Mouse (Mus musculus) heart, embryonic 14.5 days (tissue): Measurements from ENCODE around the gene Wars2. TPM values are rescaled to one million over a fixed set of nuclear protein-coding genes. Genes with fewer than 3 reads are reported as not detected.

Source experiments
- ATAC-seq: fragments of 200-750 bp; cut with Nextera tagmentation; 2 replicates; pipeline ENCODE4 v1.8.0; 2017; ENCODE audit warnings: low read depth, moderate TSS enrichment; ENCODE audit not compliant: insufficient number of reproducible peaks, insufficient read depth, low FRiP score
- H3K27ac ChIP-seq, 2 experiments: fragments of 200-500 bp in 1 of 2; fragments of 300-500 bp in 1 of 2; sonication (generic) in 1 of 2; replicated peaks in 1 of 2; 2 replicates each; pipeline ENCODE4 v1.5.1; 2012 to 2014; ENCODE audit warnings: low read depth in 2 of 2, low read length in 2 of 2, control low read depth in 1 of 2, mild to moderate bottlenecking in 1 of 2, mixed read lengths in 1 of 2; ENCODE audit not compliant: control insufficient read depth in 1 of 2, insufficient read depth in 1 of 2
- H3K27me3 ChIP-seq: fragments of 300-500 bp; sonication (generic); 2 replicates; pipeline ENCODE4 v1.6.1; 2014; ENCODE audit warnings: mild to moderate bottlenecking, low read length, control low read depth; ENCODE audit not compliant: control insufficient read depth, insufficient read depth
- H3K36me3 ChIP-seq: fragments of 300-500 bp; sonication (generic); 2 replicates; pipeline ENCODE4 v1.6.1; 2014; ENCODE audit warnings: mild to moderate bottlenecking, control low read depth, low read length, mixed read lengths; ENCODE audit not compliant: control insufficient read depth, insufficient read depth
- H3K4me1 ChIP-seq, 2 experiments: fragments of 200-500 bp in 1 of 2; fragments of 300-500 bp in 1 of 2; sonication (generic) in 1 of 2; 2 replicates each; pipeline ENCODE4 v1.6.1; 2012 to 2014; ENCODE audit warnings: low read length in 2 of 2, control low read depth in 1 of 2, mixed read lengths in 1 of 2; ENCODE audit not compliant: control insufficient read depth in 2 of 2, insufficient read depth in 2 of 2
- H3K4me2 ChIP-seq: fragments of 300-500 bp; sonication (generic); 2 replicates; pipeline ENCODE4 v1.6.1; 2014; ENCODE audit warnings: mild to moderate bottlenecking, low read length
- H3K4me3 ChIP-seq, 2 experiments: fragments of 200-500 bp in 1 of 2; fragments of 300-500 bp in 1 of 2; sonication (generic) in 1 of 2; 2 replicates each; pipeline ENCODE4 v1.5.1; 2012 to 2014; ENCODE audit warnings: low read length in 2 of 2, mild to moderate bottlenecking in 2 of 2, control low read depth in 1 of 2, low read depth in 1 of 2, moderate library complexity in 1 of 2; ENCODE audit not compliant: control insufficient read depth in 1 of 2, insufficient read depth in 1 of 2
- H3K9ac ChIP-seq: fragments of 300-500 bp; sonication (generic); 2 replicates; pipeline ENCODE4 v1.6.1; 2014; ENCODE audit warnings: mild to moderate bottlenecking, low read length
- H3K9me3 ChIP-seq: fragments of 300-500 bp; sonication (generic); 2 replicates; pipeline ENCODE4 v1.6.1; 2016; ENCODE audit warnings: low read length, control low read depth; ENCODE audit not compliant: control insufficient read depth
- WGBS: fragments of 180-500 bp; shearing (Covaris S2); extraction: QIAGEN DNeasy Blood & Tissue Kit; methylation state at CpG from one replicate; pipeline ENCODE4 v1.1.7; 2014; 5-methylcytosine and 5-hydroxymethylcytosine counted together
- polyA plus RNA-seq: library from polyadenylated mRNA; unstranded; fragments of >200 nt; fragmentation: Nextera tagmentation; extraction: Ambion mirVana; gene quantifications from 2 replicates; pipeline ENCODE4 v1.2.1, GENCODE M21; 2014

Gene Wars2
- polyA plus RNA-seq, 1 experiment from 2014 or later, result 10.2 TPM

- Histone ChIP-seq H3K9ac (no peak overlapping the region), H3K36me3 (no peaks in the 10 kb centered on the region), H3K4me3 (no peak overlapping the region), H3K27me3 (peaks cover 99% of the 10 kb centered on the region), H3K4me1 (peaks cover 6 to 10% of the 10 kb centered on the region in 2 experiments; a peak in 1 of 4 replicates), H3K27ac (no peak overlapping the region), H3K4me2 (no peak overlapping the region), H3K9me3 (no peaks in the 10 kb centered on the region)
- WGBS, result under 1% methylated on average over 8 of the region's 8 CpGs
- ATAC-seq, result no peak
These were observed 101.6 kb downstream of the Wars2 start for GRCm38 (mm10) chr3:99242481-99242880.

- Histone ChIP-seq H3K4me1 (peaks cover 6 to 10% of the 10 kb centered on the region in 2 experiments; a peak in 1 of 4 replicates), H3K27me3 (peaks cover 99% of the 10 kb centered on the region), H3K4me3 (no peak overlapping the region), H3K27ac (no peak overlapping the region), H3K9me3 (no peaks in the 10 kb centered on the region), H3K9ac (no peak overlapping the region), H3K4me2 (no peak overlapping the region), H3K36me3 (no peaks in the 10 kb centered on the region)
- 27% methylated on average over 3 of the region's 3 CpGs for WGBS
- no peak for ATAC-seq
These were observed 104.5 kb downstream of the Wars2 start for GRCm38 (mm10) chr3:99245341-99245740.

DNA sequence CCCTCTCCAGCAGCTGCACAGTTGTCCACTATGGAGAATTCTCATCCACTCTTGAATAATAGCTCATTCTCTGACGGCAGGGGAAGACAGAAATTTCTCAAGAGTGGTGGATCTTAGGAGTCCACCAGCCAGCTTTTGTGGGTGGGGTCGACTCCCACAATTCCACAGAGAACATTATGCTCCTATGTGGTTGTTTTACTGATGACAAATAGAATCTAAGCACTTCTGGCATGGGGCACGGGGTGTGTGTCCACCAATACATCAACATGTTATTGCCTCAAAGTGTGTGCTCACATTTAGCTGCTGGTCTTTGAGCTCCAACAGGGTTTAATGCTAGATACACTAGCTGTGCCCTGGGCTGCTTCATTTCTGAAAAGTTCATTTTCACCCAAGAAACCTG is 105.8 kb downstream of the Wars2 start:
- Histone ChIP-seq H3K9me3 (no peaks in the 10 kb centered on the region), H3K27me3 (peaks cover 100% of the 10 kb centered on the region), H3K4me2 (no peak overlapping the region), H3K4me1 (no peaks in the 10 kb centered on the region), H3K9ac (no peak overlapping the region), H3K27ac (no peak overlapping the region), H3K36me3 (no peaks in the 10 kb centered on the region), H3K4me3 (no peak overlapping the region)
- ATAC-seq, result no peak
- WGBS, result 48% methylated on average over 3 of the region's 3 CpGs

- no peak overlapping the region for H3K4me3 ChIP-seq
- no peaks in the 10 kb centered on the region for H3K9me3 ChIP-seq
- peaks cover 100% of the 10 kb centered on the region for H3K27me3 ChIP-seq
- no peak overlapping the region for H3K27ac ChIP-seq
- ATAC-seq, result no peak
- no peak overlapping the region for H3K9ac ChIP-seq
- WGBS, result 7% methylated on average over 4 of the region's 4 CpGs
- H3K36me3 ChIP-seq, result no peaks in the 10 kb centered on the region
- H3K4me1 ChIP-seq, result no peaks in the 10 kb centered on the region
- no peak overlapping the region for H3K4me2 ChIP-seq
These were observed 106.7 kb downstream of the Wars2 start for GRCm38 (mm10) chr3:99247586-99247985.

DNA sequence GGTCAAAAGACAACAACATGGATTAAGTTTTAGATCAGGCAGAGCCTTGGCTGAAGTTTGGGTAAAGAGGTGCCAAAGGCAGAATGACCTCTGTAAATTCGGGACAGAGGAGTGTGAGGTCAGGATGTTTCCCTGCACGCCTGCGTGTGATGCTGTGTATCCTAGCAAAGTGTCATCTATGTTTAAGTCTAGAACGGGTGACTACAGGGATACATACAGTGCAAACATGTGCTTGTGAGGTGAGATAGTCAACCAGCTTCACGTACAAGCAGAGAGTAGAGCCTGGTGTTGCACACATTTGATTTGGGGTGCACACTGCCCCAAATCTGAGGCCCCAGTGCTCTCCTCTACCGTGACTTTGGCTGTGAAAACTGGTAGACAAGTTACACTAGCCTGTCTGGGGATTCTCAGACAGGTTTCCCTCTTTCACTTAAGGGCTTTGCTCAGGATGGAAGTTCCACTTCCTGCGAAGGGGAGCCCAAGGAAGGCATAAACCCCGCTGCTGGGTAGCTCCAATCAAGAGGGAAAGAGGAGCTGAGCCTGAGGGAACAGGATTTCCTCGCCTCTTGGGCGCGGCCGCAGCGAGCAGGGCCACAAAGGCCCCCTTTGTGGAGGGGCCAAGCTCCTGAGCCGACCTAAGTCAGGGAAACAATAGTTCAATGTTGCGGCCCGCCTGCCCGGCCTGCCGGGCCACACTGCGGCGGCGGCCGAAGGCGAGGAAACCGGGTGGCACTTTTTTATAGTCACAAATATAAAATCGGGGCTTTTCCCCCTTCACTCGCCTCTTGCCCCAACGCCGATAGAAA is 107.3 kb downstream of the Wars2 start:
- Histone ChIP-seq H3K4me3 (no peak overlapping the region; a peak in 1 of 4 replicates), H3K27me3 (peaks cover 100% of the 10 kb centered on the region), H3K4me1 (peaks cover 1 to 3% of the 10 kb centered on the region in 2 experiments; a peak in 2 of 4 replicates), H3K4me2 (no peak overlapping the region), H3K9ac (no peak overlapping the region), H3K36me3 (no peaks in the 10 kb centered on the region), H3K27ac (no peak overlapping the region), H3K9me3 (no peaks in the 10 kb centered on the region)
- no peak for ATAC-seq
- WGBS, result 3% methylated on average over 28 of the region's 28 CpGs

DNA sequence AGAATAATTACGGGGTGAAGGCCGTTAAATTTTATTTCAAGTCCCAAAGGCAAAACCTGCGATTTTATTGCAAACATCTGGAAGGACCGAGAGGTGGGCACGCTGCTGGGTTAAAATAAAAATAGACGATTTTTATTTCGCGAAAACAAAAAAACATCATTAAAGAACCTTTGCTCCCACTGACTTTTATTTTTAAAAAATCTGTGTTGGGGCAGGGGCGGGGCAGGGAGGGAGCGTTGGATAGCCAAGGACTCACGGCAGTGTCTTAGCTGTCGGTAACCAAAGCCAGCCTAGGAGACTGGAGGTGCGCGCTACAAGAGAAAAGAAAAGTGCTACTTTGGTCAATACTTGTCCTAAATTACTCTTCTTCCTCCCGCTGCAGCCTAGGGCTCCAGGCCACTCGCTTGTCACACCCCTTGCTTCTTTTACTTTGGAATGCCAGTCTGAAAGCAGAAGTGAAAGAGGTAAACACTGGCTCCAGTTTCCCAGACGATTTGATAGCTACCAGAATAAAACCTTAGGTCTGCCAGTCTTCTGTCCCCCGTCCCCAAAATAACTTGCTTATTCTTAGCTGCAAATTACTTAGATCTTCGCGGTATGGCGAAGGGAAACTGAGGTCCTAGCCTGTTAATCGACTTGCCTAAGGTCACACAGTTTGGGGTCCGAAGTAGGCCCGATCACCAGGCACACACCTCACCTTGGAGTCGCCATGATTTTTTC is 108.1 kb downstream of the Wars2 start:
- no peak for ATAC-seq

GRCm38 (mm10) chr3:99249551-99249870 is 108.6 kb downstream of the Wars2 start:
- no peak for ATAC-seq
- Histone ChIP-seq H3K27ac (no peak overlapping the region), H3K9me3 (no peaks in the 10 kb centered on the region), H3K27me3 (peaks cover 100% of the 10 kb centered on the region), H3K4me2 (no peak overlapping the region), H3K4me3 (no peak overlapping the region), H3K36me3 (no peaks in the 10 kb centered on the region), H3K9ac (no peak overlapping the region), H3K4me1 (peaks cover 2 to 12% of the 10 kb centered on the region in 2 experiments; a peak in 2 of 4 replicates)
- 3% methylated on average over 11 of the region's 11 CpGs for WGBS

More for the DNA sequence above, 108.1 kb downstream of the Wars2 start:
- Histone ChIP-seq H3K27ac (no peak overlapping the region), H3K9me3 (no peaks in the 10 kb centered on the region), H3K36me3 (no peaks in the 10 kb centered on the region), H3K4me1 (peaks cover 2 to 11% of the 10 kb centered on the region in 2 experiments; a peak in 2 of 4 replicates), H3K4me3 (no peak overlapping the region; a peak in 1 of 4 replicates), H3K4me2 (no peak overlapping the region), H3K27me3 (peaks cover 100% of the 10 kb centered on the region), H3K9ac (no peak overlapping the region)
- WGBS, result 2% methylated on average over 25 of the region's 25 CpGs
